Mouse (Mus musculus): ENCODE results near the gene Zmym2.

The Zmym2 gene

DNA sequence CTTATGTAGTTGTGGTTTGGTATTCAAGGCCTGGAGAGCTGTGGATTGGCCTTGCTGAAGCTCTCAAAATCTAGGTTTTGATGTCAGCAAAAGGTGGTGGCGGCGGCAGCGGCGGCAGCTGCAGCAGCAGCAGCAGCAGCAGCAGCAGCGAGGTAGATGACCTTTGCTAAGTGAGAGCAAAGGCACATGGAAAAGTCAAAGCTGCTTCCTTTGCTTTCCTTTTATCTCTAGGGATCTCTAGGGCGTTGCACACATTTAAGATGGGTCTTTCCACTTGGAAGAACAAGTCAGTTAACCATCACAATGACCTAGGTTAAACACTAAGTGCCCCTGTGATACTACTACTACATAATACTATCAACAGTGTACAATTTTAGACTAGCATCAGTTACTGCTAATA lies 49.0 kb downstream of the Zmym2 start:
- DNase-seq: no peak

GRCm38 (mm10) chr14:56939903-56940302 lies 53.5 kb downstream of the Zmym2 start:
- DNase-seq: no peak

GRCm38 (mm10) chr14:56952928-56953327 lies 66.5 kb downstream of the Zmym2 start:
- no peak for DNase-seq

DNA sequence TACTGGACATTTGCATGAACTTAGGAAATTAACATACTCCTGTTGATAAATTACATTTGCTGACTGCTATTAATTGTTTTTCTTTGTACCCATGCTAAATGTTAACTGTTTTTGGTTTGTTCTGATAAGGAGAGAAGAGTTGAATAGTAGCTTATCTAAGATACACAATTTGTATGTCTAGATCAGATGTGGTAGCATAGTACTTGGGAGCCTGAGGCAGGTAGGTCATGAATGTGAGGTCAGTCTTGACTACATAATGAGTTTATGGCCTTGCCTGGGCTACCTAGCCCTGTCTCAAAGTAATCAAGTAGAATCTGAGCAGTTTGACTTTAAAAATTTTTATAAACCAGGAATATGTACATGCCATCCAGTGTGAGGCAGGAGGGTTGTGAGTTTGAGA lies 67.9 kb downstream of the Zmym2 start:
- no peak for DNase-seq

GRCm38 (mm10) chr14:56963969-56964734 lies 77.7 kb downstream of the Zmym2 start:
- no peak for DNase-seq

GRCm38 (mm10) chr14:56969653-56970052 lies 83.2 kb downstream of the Zmym2 start:
- no peak for DNase-seq

GRCm38 (mm10) chr14:56970160-56970559 lies 83.7 kb downstream of the Zmym2 start:
- no peak for DNase-seq

DNA sequence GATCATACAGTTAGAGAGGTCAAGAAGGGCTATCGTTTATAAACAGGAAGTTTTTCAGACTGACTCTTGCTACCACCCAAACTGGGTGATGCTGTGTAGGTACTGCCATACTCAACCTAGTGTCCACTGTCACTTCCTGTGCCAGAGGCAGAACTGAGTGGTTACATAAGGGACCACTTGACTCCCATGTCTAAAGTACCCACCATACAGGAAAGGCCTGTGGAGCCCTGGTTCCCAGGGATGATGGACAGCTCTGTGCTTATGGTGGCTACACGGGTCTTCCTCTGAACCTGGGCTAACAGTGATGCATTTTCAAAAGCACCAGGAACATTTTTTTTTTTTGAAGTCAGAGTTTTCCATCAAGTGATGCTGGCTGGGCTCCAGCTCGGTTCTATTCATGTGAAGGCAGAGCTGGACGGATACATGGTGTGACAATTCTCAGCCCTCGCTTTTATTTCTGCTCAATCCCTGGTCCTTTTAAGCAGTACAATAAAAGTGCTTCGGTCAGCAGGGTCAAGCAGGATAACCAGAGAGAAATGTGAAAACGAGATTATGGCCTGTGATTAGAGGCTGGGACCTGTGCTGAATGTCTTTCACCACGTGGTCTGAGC lies 91.7 kb downstream of the Zmym2 start:
- no peak for DNase-seq

DNA sequence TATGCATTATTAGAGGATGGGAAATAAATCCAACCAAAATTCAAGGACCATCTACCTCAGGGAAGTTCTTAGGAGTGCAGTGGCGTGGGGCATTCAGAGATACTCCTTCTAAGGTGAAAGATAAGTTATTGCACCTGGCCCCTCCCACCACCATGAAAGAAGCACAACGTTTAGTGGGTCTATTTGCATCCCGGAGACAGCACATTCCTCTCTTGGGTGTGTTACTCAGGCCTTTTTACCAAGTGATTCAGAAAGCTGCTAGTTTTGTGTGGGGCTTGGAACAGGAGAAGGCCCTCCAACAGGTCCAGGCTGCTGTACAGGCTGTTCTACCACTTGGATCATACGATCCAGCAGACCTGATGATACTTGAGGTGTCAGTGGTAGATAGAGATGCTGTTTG lies 102.2 kb downstream of the Zmym2 start:
- no peak for DNase-seq

Measured in cerebellum, adult 8-10 months (tissue).